Mouse (Mus musculus) MEL (cell line): ENCODE data around the gene Ddi2. TPM values are rescaled to one million over a fixed set of nuclear protein-coding genes. Genes with fewer than 3 reads are reported as not detected.

ENCODE experiments used
- DNase-seq: peaks from one replicate; pipeline ENCODE4 v3.0.0; 2011; ENCODE audit warnings: low read depth, low spot score
- H3K27ac ChIP-seq: 2 replicates; pipeline ENCODE4 v1.5.1; 2012; ENCODE audit warnings: low read depth, mild to moderate bottlenecking, control low read depth, low read length, moderate library complexity; ENCODE audit not compliant: control insufficient read depth
- H3K27me3 ChIP-seq, 2 experiments: fragments of 150-350 bp in 1 of 2; sonication (generic) in 1 of 2; 2 replicates each; pipeline ENCODE4 v1.6.1; 2012; ENCODE audit warnings: low read length in 2 of 2, mild to moderate bottlenecking in 2 of 2, improper control_type of control experiment in 1 of 2, moderate library complexity in 1 of 2; ENCODE audit not compliant: insufficient read depth in 2 of 2, control insufficient read depth in 1 of 2
- H3K36me3 ChIP-seq, 2 experiments: 2 replicates each; pipeline ENCODE4 v1.6.1; 2012 to 2014; ENCODE audit warnings: low read length in 2 of 2, improper control_type of control experiment in 1 of 2, inconsistent platforms in 1 of 2, mild to moderate bottlenecking in 1 of 2; ENCODE audit not compliant: insufficient read depth in 2 of 2, control insufficient read depth in 1 of 2
- H3K4me1 ChIP-seq, 2 experiments: fragments of 150-350 bp in 1 of 2; sonication (generic) in 1 of 2; 2 replicates each; pipeline ENCODE4 v1.6.1; 2012; ENCODE audit warnings: low read length in 2 of 2, improper control_type of control experiment in 1 of 2, mild to moderate bottlenecking in 1 of 2; ENCODE audit not compliant: insufficient read depth in 2 of 2, control insufficient read depth in 1 of 2
- H3K4me3 ChIP-seq, 2 experiments: fragments of 150-350 bp in 1 of 2; sonication (generic) in 1 of 2; 2 replicates each; pipeline ENCODE4 v1.5.1; 2012; ENCODE audit warnings: low read depth in 2 of 2, low read length in 2 of 2, mild to moderate bottlenecking in 2 of 2, moderate library complexity in 2 of 2, control low read depth in 1 of 2, improper control_type of control experiment in 1 of 2; ENCODE audit not compliant: control insufficient read depth in 1 of 2, insufficient read depth in 1 of 2
- H3K79me2 ChIP-seq: 2 replicates; pipeline ENCODE4 v1.6.1; 2012; ENCODE audit warnings: mild to moderate bottlenecking, low read length, moderate library complexity; ENCODE audit not compliant: control insufficient read depth, poor library complexity, insufficient read depth
- H3K9ac ChIP-seq: 2 replicates; pipeline ENCODE4 v1.6.1; 2012; ENCODE audit warnings: low read depth, mild to moderate bottlenecking, control low read depth, low read length, moderate library complexity; ENCODE audit not compliant: control insufficient read depth, poor library complexity, severe bottlenecking
- H3K9me3 ChIP-seq: fragments of 150-350 bp; sonication (generic); replicated peaks from 2 replicates; pipeline ENCODE4 v1.6.1; 2012; ENCODE audit warnings: mild to moderate bottlenecking, low read length, improper control_type of control experiment, moderate library complexity; ENCODE audit not compliant: insufficient read depth
- CHD1 ChIP-seq: IDR thresholded peaks from 2 replicates; pipeline ENCODE4 v1.6.1; 2012; ENCODE audit warnings: low read depth, mild to moderate bottlenecking, inconsistent platforms, low read length, improper control_type of control experiment
- CTCF ChIP-seq, 3 experiments: IDR thresholded peaks in 2 of 3; conservative IDR thresholded peaks in 1 of 3; 2 replicates each; pipeline ENCODE4 v1.5.1; 2011 to 2012; ENCODE audit warnings: low read length in 3 of 3, low read depth in 2 of 3, mild to moderate bottlenecking in 2 of 3, improper control_type of control experiment in 1 of 3, inconsistent platforms in 1 of 3, mixed read lengths in 1 of 3, moderate library complexity in 1 of 3; ENCODE audit not compliant: control insufficient read depth in 1 of 3, insufficient read depth in 1 of 3, poor library complexity in 1 of 3, severe bottlenecking in 1 of 3
- E2F4 ChIP-seq: IDR thresholded peaks from 2 replicates; pipeline ENCODE4 v1.6.1; 2011; ENCODE audit warnings: low read depth, low read length, improper control_type of control experiment, borderline replicate concordance
- ELF1 ChIP-seq: IDR thresholded peaks from 2 replicates; pipeline ENCODE4 v1.6.1; 2014; ENCODE audit warnings: low read depth, mild to moderate bottlenecking, inconsistent platforms, low read length, improper control_type of control experiment, moderate library complexity
- ETS1 ChIP-seq: IDR thresholded peaks from 2 replicates; pipeline ENCODE4 v1.6.1; 2012; ENCODE audit warnings: low read depth, mild to moderate bottlenecking, inconsistent platforms, low read length, improper control_type of control experiment, moderate library complexity
- GATA1 ChIP-seq: IDR thresholded peaks from 2 replicates; pipeline ENCODE4 v1.6.1; 2011; ENCODE audit warnings: low read depth, low read length, improper control_type of control experiment
- HCFC1 ChIP-seq: IDR thresholded peaks from 2 replicates; pipeline ENCODE4 v1.6.1; 2012; ENCODE audit warnings: low read depth, mild to moderate bottlenecking, inconsistent platforms, low read length, improper control_type of control experiment, moderate library complexity
- MEF2A ChIP-seq: IDR thresholded peaks from 2 replicates; pipeline ENCODE4 v1.6.1; 2014; ENCODE audit warnings: low read depth, mild to moderate bottlenecking, inconsistent platforms, low read length, improper control_type of control experiment; ENCODE audit not compliant: poor library complexity, insufficient replicate concordance, severe bottlenecking; ENCODE audit errors: extremely low read depth
- MYB ChIP-seq: IDR thresholded peaks from 2 replicates; pipeline ENCODE4 v1.6.1; 2011; ENCODE audit warnings: mild to moderate bottlenecking, low read depth, low read length, improper control_type of control experiment
- MYC ChIP-seq: IDR thresholded peaks from 2 replicates; pipeline ENCODE4 v1.6.1; 2011; ENCODE audit warnings: low read depth, mild to moderate bottlenecking, low read length, improper control_type of control experiment, moderate library complexity
- NELFE ChIP-seq: IDR thresholded peaks from 2 replicates; pipeline ENCODE4 v1.6.1; 2011; ENCODE audit warnings: low read depth, low read length, improper control_type of control experiment
- POLR2A ChIP-seq, 2 experiments: IDR thresholded peaks; 2 replicates each; pipeline ENCODE4 v1.6.1; 2011 to 2012; ENCODE audit warnings: low read length in 2 of 2, mild to moderate bottlenecking in 2 of 2, control low read depth in 1 of 2, improper control_type of control experiment in 1 of 2, low read depth in 1 of 2, moderate library complexity in 1 of 2; ENCODE audit not compliant: control insufficient read depth in 1 of 2, insufficient read depth in 1 of 2, poor library complexity in 1 of 2
- POLR2AphosphoS2 ChIP-seq: IDR thresholded peaks from 2 replicates; pipeline ENCODE4 v1.6.1; 2011; ENCODE audit warnings: low read length, improper control_type of control experiment
- RAD21 ChIP-seq: IDR thresholded peaks from 2 replicates; pipeline ENCODE4 v1.6.1; 2011; ENCODE audit warnings: mild to moderate bottlenecking, low read depth, low read length, improper control_type of control experiment
- RCOR1 ChIP-seq: IDR thresholded peaks from 2 replicates; pipeline ENCODE4 v1.6.1; 2012; ENCODE audit warnings: low read depth, mild to moderate bottlenecking, inconsistent platforms, low read length, improper control_type of control experiment
- SMC3 ChIP-seq: IDR thresholded peaks from 2 replicates; pipeline ENCODE4 v1.6.1; 2011; ENCODE audit warnings: low read depth, low read length, improper control_type of control experiment
- TBP ChIP-seq: IDR thresholded peaks from 2 replicates; pipeline ENCODE4 v1.8.0; 2011; ENCODE audit warnings: low read depth, low read length, improper control_type of control experiment
- TCF12 ChIP-seq: IDR thresholded peaks from 2 replicates; pipeline ENCODE4 v1.6.1; 2014; ENCODE audit warnings: low read depth, mild to moderate bottlenecking, inconsistent platforms, low read length, improper control_type of control experiment, moderate library complexity
- USF2 ChIP-seq, 2 experiments: IDR thresholded peaks; 2 replicates each; pipeline ENCODE4 v1.6.1; 2011 to 2012; ENCODE audit warnings: improper control_type of control experiment in 2 of 2, low read length in 2 of 2, borderline replicate concordance in 1 of 2, inconsistent platforms in 1 of 2, low read depth in 1 of 2, mild to moderate bottlenecking in 1 of 2; ENCODE audit not compliant: insufficient read depth in 1 of 2
- ZC3H11A ChIP-seq: IDR thresholded peaks from 2 replicates; pipeline ENCODE4 v1.6.1; 2012; ENCODE audit warnings: low read depth, mild to moderate bottlenecking, inconsistent platforms, low read length, improper control_type of control experiment
- ZMIZ1 ChIP-seq: IDR thresholded peaks from 2 replicates; pipeline ENCODE4 v1.6.1; 2012; ENCODE audit warnings: low read depth, mild to moderate bottlenecking, inconsistent platforms, low read length, improper control_type of control experiment, moderate library complexity
- polyA plus RNA-seq, 2 experiments: library from polyadenylated mRNA; stranded (reverse) in 1 of 2; unstranded in 1 of 2; fragments of >175 nt in 1 of 2; fragments of >200 nt in 1 of 2; gene quantifications; 2 replicates each; pipeline versions ENCODE4 v1.2.1 to v1.2.4; 2012; ENCODE audit warnings: low replicate concordance in 2 of 2, low read depth in 1 of 2; ENCODE audit not compliant: insufficient read length in 2 of 2, insufficient read depth in 1 of 2, missing spikeins in 1 of 2
- total RNA-seq: library from RNA; depleted of rRNA; stranded (reverse); fragments of 300-350 nt; gene quantifications from 2 replicates; pipeline ENCODE4 v1.2.3, GENCODE M21; 2012

Ddi2 gene
- total and polyA plus RNA-seq, 3 experiments, result 40.7 to 42.8 TPM; not detected in 1

DNA sequence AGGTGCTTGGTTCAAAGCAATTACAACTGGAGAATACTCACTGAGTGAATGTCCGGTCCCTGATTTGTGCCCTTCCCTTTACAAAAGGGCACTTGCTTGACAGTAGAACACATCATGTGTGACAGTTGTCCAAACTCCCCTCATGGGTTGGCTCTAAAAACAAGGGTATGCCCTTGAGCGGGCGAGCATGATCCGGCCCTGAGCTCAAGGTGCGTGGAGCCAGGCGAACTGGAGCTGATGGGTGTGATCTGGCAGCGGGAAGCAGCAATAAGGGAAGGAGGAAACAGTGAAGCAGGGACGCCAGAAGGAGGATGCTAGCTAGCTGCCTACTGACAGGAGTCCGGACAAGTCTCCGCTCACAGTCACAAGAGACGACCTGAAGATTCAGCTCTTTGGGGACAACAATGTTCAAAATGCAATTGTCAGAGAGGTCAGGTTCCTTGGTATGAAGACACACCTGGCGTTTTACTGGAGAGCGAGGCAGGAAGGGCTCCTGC is 38.9 kb upstream of the Ddi2 start:
- Histone ChIP-seq H3K27me3 (no peaks in the 10 kb centered on the region), H3K4me1 (peaks cover 7 to 14% of the 10 kb centered on the region in 2 experiments), H3K4me3 (no peak overlapping the region), H3K9ac (no peak overlapping the region), H3K36me3 (peaks cover 0 to 4% of the 10 kb centered on the region in 2 experiments; a peak in 2 of 4 replicates), H3K27ac (no peak overlapping the region), H3K79me2 (no peaks in the 10 kb centered on the region), H3K9me3 (no peaks in the 10 kb centered on the region)
- no peak for DNase-seq
- TF ChIP-seq MEF2A (no peak), POLR2A (IDR thresholded peaks at IDR 0.05; ENCODE audit: control insufficient read depth in 1 of 2, insufficient read depth in 1 of 2, low read depth in 1 of 2, low read length in 2 of 2, poor library complexity in 1 of 2) (no peak), TCF12 (no peak), USF2 (IDR thresholded peaks at IDR 0.05; ENCODE audit: borderline replicate concordance in 1 of 2, insufficient read depth in 1 of 2, low read depth in 1 of 2, low read length in 2 of 2) (no peak), HCFC1 (no peak), GATA1 (no peak), CTCF (IDR thresholded peaks at IDR 0.05 in 2 of 3, conservative IDR thresholded peaks at IDR 0.05 in 1 of 3; ENCODE audit: control insufficient read depth in 1 of 3, insufficient read depth in 1 of 3, low read depth in 2 of 3, low read length in 3 of 3, poor library complexity in 1 of 3, severe bottlenecking in 1 of 3) (no peak), CHD1 (no peak), RCOR1 (no peak), E2F4 (no peak), RAD21 (no peak)

DNA sequence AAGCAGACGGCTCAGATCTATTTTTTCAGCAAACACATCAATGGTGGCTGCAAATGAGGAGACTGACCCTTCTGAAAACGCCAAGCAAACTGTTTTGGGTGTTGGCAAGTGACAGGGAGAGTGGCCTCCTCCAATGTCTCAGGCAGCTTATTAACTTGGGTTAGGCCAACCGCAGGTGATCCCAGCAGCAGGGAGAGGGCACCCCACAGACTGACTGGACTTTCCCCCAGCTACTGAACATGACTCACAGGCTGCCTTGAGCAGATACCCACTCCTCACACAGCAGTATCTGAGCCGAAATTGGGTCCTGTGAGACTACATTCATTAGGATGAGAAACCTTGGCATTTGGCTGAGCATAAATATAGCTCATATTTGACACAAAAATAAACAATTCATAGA is 37.7 kb upstream of the Ddi2 start:
- no peak overlapping the region for H3K9ac ChIP-seq
- H3K79me2 ChIP-seq, result no peaks in the 10 kb centered on the region
- no peak for TF ChIP-seq POLR2A (IDR thresholded peaks at IDR 0.05; ENCODE audit: control insufficient read depth in 1 of 2, insufficient read depth in 1 of 2, low read depth in 1 of 2, low read length in 2 of 2, poor library complexity in 1 of 2)
- no peak for TF ChIP-seq TBP
- no peak for TF ChIP-seq ZC3H11A
- TF ChIP-seq ZMIZ1, result no peak
- no peak for TF ChIP-seq ETS1
- no peak for TF ChIP-seq MYC
- TF ChIP-seq MEF2A, result no peak
- TF ChIP-seq RAD21, result no peak
- no peak for TF ChIP-seq ELF1
- TF ChIP-seq POLR2AphosphoS2, result no peak
- TF ChIP-seq TCF12, result no peak
- no peak for TF ChIP-seq NELFE
- no peak for TF ChIP-seq USF2 (IDR thresholded peaks at IDR 0.05; ENCODE audit: borderline replicate concordance in 1 of 2, insufficient read depth in 1 of 2, low read depth in 1 of 2, low read length in 2 of 2)
- TF ChIP-seq SMC3, result no peak
- no peak for TF ChIP-seq MYB
- DNase-seq, result no peak
- no peaks in the 10 kb centered on the region for H3K9me3 ChIP-seq
- H3K27ac ChIP-seq, result no peak overlapping the region
- peaks cover 0 to 4% of the 10 kb centered on the region in 2 experiments; a peak in 2 of 4 replicates for H3K36me3 ChIP-seq
- H3K4me1 ChIP-seq, result peaks cover 4 to 11% of the 10 kb centered on the region in 2 experiments
- no peaks in the 10 kb centered on the region for H3K27me3 ChIP-seq
- no peak overlapping the region for H3K4me3 ChIP-seq
